Mouse (Mus musculus): ENCODE results near the gene Otx1. TPM values are rescaled to one million over a fixed set of nuclear protein-coding genes. Genes with fewer than 3 reads are reported as not detected.

Gene Otx1
- total and polyA plus RNA-seq, 2 experiments: not detected

- Histone ChIP-seq H3K27me3 (ENCODE audit: control insufficient read depth, insufficient read depth, low read length) (peaks cover 58% of the 10 kb centered on the region), H3K9ac (ENCODE audit: low read depth, low read length) (no peak overlapping the region), H3K79me2 (ENCODE audit: control insufficient read depth, insufficient read depth, low read length) (no peaks in the 10 kb centered on the region), H3K4me1 (ENCODE audit: control insufficient read depth, insufficient read depth, low read length) (peaks cover under 1% of the 10 kb centered on the region; the same call in 1 of the 2 replicates), H3K27ac (replicated peaks; ENCODE audit: insufficient read depth, low read depth, low read length) (no peak overlapping the region), H3K4me3 (ENCODE audit: insufficient read depth, low read depth, low read length) (no peak overlapping the region), H3K36me3 (ENCODE audit: control insufficient read depth, insufficient read depth, low read length) (no peaks in the 10 kb centered on the region)
- TF ChIP-seq POLR2A (IDR thresholded peaks at IDR 0.05; ENCODE audit: extremely low read depth, insufficient read depth, low read length) (no peak), CTCF (IDR thresholded peaks at IDR 0.05; ENCODE audit: low read depth, low read length) (no peak)
- DNase-seq (ENCODE audit: extremely low read depth, low read depth, low spot score): no peak
- WGBS: 4% methylated on average over 20 of the region's 20 CpGs
Observed at GRCm38 (mm10) chr11:21997561-21998140, 5.0 kb downstream of the Otx1 start.

- TF ChIP-seq POLR2A (IDR thresholded peaks at IDR 0.05; ENCODE audit: extremely low read depth, insufficient read depth, low read length) (no peak), CTCF (IDR thresholded peaks at IDR 0.05; ENCODE audit: low read depth, low read length) (no peak)
- H3K27me3 ChIP-seq (ENCODE audit: control insufficient read depth, insufficient read depth, low read length): peaks cover 54% of the 10 kb centered on the region
- H3K79me2 ChIP-seq (ENCODE audit: control insufficient read depth, insufficient read depth, low read length): no peaks in the 10 kb centered on the region
- no peak for DNase-seq (ENCODE audit: extremely low read depth, low read depth, low spot score)
- H3K9ac ChIP-seq (ENCODE audit: low read depth, low read length): no peak overlapping the region
- no peaks in the 10 kb centered on the region; the same call in 1 of the 2 replicates for H3K4me1 ChIP-seq (ENCODE audit: control insufficient read depth, insufficient read depth, low read length)
- H3K4me3 ChIP-seq (ENCODE audit: insufficient read depth, low read depth, low read length): no peak overlapping the region; the same call in 1 of the 2 replicates
- no peaks in the 10 kb centered on the region for H3K36me3 ChIP-seq (ENCODE audit: control insufficient read depth, insufficient read depth, low read length)
- H3K27ac ChIP-seq (replicated peaks; ENCODE audit: insufficient read depth, low read depth, low read length): no peak overlapping the region
- 3% methylated on average over 63 of the region's 63 CpGs for WGBS
Observed at GRCm38 (mm10) chr11:21996661-21997560, 5.8 kb downstream of the Otx1 start.

GRCm38 (mm10) chr11:21996325-21996647 lies 6.4 kb downstream of the Otx1 start:
- Histone ChIP-seq H3K36me3 (ENCODE audit: control insufficient read depth, insufficient read depth, low read length) (no peaks in the 10 kb centered on the region), H3K4me1 (ENCODE audit: control insufficient read depth, insufficient read depth, low read length) (no peaks in the 10 kb centered on the region; the same call in 1 of the 2 replicates), H3K27me3 (ENCODE audit: control insufficient read depth, insufficient read depth, low read length) (peaks cover 51% of the 10 kb centered on the region), H3K4me3 (ENCODE audit: insufficient read depth, low read depth, low read length) (no peak overlapping the region), H3K27ac (replicated peaks; ENCODE audit: insufficient read depth, low read depth, low read length) (no peak overlapping the region), H3K9ac (ENCODE audit: low read depth, low read length) (no peak overlapping the region), H3K79me2 (ENCODE audit: control insufficient read depth, insufficient read depth, low read length) (no peaks in the 10 kb centered on the region)
- WGBS: 8% methylated on average over 13 of the region's 13 CpGs
- TF ChIP-seq CTCF (IDR thresholded peaks at IDR 0.05; ENCODE audit: low read depth, low read length) (no peak), POLR2A (IDR thresholded peaks at IDR 0.05; ENCODE audit: extremely low read depth, insufficient read depth, low read length) (no peak)
- no peak for DNase-seq (ENCODE audit: extremely low read depth, low read depth, low spot score)

- no peak overlapping the region for H3K4me3 ChIP-seq (ENCODE audit: insufficient read depth, low read depth, low read length)
- peaks cover 47% of the 10 kb centered on the region for H3K27me3 ChIP-seq (ENCODE audit: control insufficient read depth, insufficient read depth, low read length)
- no peak overlapping the region for H3K9ac ChIP-seq (ENCODE audit: low read depth, low read length)
- no peaks in the 10 kb centered on the region for H3K79me2 ChIP-seq (ENCODE audit: control insufficient read depth, insufficient read depth, low read length)
- no peak for DNase-seq (ENCODE audit: extremely low read depth, low read depth, low spot score)
- no peak for TF ChIP-seq CTCF (IDR thresholded peaks at IDR 0.05; ENCODE audit: low read depth, low read length)
- TF ChIP-seq POLR2A (IDR thresholded peaks at IDR 0.05; ENCODE audit: extremely low read depth, insufficient read depth, low read length): no peak
- no peak overlapping the region for H3K27ac ChIP-seq (replicated peaks; ENCODE audit: insufficient read depth, low read depth, low read length)
- no peaks in the 10 kb centered on the region for H3K36me3 ChIP-seq (ENCODE audit: control insufficient read depth, insufficient read depth, low read length)
- WGBS: 7% methylated on average over 27 of the region's 27 CpGs
- no peaks in the 10 kb centered on the region; the same call in 1 of the 2 replicates for H3K4me1 ChIP-seq (ENCODE audit: control insufficient read depth, insufficient read depth, low read length)
Observed at GRCm38 (mm10) chr11:21995534-21996324, 7.0 kb downstream of the Otx1 start.

- peaks cover 44% of the 10 kb centered on the region for H3K27me3 ChIP-seq (ENCODE audit: control insufficient read depth, insufficient read depth, low read length)
- TF ChIP-seq POLR2A (IDR thresholded peaks at IDR 0.05; ENCODE audit: extremely low read depth, insufficient read depth, low read length): no peak
- TF ChIP-seq CTCF (IDR thresholded peaks at IDR 0.05; ENCODE audit: low read depth, low read length): no peak
- no peaks in the 10 kb centered on the region; the same call in 1 of the 2 replicates for H3K4me1 ChIP-seq (ENCODE audit: control insufficient read depth, insufficient read depth, low read length)
- no peak for DNase-seq (ENCODE audit: extremely low read depth, low read depth, low spot score)
- H3K4me3 ChIP-seq (ENCODE audit: insufficient read depth, low read depth, low read length): no peak overlapping the region
- H3K9ac ChIP-seq (ENCODE audit: low read depth, low read length): no peak overlapping the region
- WGBS: 5% methylated on average over 34 of the region's 34 CpGs
- no peaks in the 10 kb centered on the region for H3K79me2 ChIP-seq (ENCODE audit: control insufficient read depth, insufficient read depth, low read length)
- H3K27ac ChIP-seq (replicated peaks; ENCODE audit: insufficient read depth, low read depth, low read length): no peak overlapping the region
- no peaks in the 10 kb centered on the region for H3K36me3 ChIP-seq (ENCODE audit: control insufficient read depth, insufficient read depth, low read length)
Observed at GRCm38 (mm10) chr11:21994377-21995370, 8.0 kb downstream of the Otx1 start.

Measured in liver, adult 2 months (tissue).